Mouse (Mus musculus): ENCODE data around the gene Ostm1.

DNA sequence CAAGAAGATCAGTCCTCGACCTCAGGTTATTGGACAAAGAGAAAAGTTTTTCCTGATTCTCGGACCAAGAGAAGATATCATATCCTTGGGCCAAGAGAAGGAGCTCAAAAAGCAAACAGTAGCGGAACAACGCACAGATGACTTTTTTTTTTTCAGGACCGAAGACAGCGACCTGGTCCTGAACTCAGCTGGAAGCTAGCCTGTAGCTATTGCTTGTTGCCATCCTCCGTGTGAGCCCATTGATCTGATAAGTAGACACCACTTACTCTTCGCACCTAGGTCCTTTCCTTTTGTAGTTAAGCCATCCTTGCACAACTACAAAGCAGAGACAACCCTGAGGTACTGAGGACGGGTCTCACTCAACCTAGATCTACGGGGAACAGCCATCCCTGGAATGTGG lies 9.0 kb upstream of the Ostm1 start:
- TF ChIP-seq GATA1 (IDR thresholded peaks at IDR 0.05; ENCODE audit: borderline replicate concordance, low read length), result no peak
- no peak for TF ChIP-seq FLI1 (IDR thresholded peaks at IDR 0.05; ENCODE audit: low read length)
